Mouse (Mus musculus): Measurements from ENCODE around the gene Fras1. TPM values are rescaled to one million over a fixed set of nuclear protein-coding genes. Genes with fewer than 3 reads are reported as not detected.

Gene Fras1
- polyA plus RNA-seq, 1 experiment from 2014 or later = 5.9 TPM

DNA sequence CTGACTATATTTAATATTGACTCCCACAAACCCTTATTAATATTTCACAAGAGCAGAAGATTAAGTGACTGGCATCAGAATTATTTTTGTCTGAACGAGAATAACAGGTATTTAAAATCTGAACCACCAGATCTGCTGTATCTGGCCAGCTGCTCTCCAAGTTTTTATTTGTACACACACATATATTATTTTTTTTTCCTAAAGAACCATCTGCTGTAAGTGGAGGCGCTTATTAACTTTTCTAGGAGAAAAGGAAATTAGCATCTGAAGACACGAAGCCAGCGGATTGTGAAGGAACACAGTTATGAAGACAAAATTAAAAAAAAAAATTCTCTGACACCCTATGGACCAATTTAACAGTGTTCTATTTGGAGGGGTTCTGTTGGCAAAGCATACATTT is 43.4 kb downstream of the Fras1 start:
- no peaks in the 10 kb centered on the region for H3K9me3 ChIP-seq (replicated peaks)
- WGBS = 94% methylated on average over 4 of the region's 4 CpGs
- H3K4me1 ChIP-seq = peaks cover 7% of the 10 kb centered on the region; the same call in 1 of the 2 replicates
- no peak for DNase-seq (ENCODE audit: low spot score)
- H3K27ac ChIP-seq (replicated peaks) = no peak overlapping the region
- no peaks in the 10 kb centered on the region for H3K36me3 ChIP-seq
- no peak overlapping the region for H3K4me3 ChIP-seq
- H3K27me3 ChIP-seq (ENCODE audit: low read depth, poor library complexity, severe bottlenecking) = no peaks in the 10 kb centered on the region

DNA sequence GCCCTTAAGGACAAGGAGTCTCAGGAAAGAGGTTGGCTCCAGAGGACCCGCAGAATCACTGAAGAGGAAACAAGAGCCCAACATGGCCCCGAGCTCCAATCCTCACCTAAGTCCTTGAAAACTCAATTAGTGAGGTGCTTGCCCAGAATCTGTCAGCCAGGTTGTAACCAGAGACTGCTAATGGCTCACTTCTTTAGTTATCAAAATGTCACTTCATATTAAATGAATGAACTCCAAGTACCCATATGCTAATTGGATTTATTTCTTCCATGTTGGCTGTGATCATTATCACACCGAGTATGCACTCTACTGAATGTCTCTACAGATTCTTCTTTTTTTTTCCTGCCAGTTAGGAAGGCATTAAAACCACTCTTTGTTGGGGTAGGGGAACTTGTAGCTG is 47.8 kb downstream of the Fras1 start:
- no peak for DNase-seq (ENCODE audit: low spot score)
- Histone ChIP-seq H3K4me3 (no peak overlapping the region), H3K9me3 (replicated peaks) (no peaks in the 10 kb centered on the region), H3K27me3 (ENCODE audit: low read depth, poor library complexity, severe bottlenecking) (no peaks in the 10 kb centered on the region), H3K36me3 (no peaks in the 10 kb centered on the region), H3K4me1 (peaks cover 4% of the 10 kb centered on the region; the same call in 1 of the 2 replicates), H3K27ac (replicated peaks) (no peak overlapping the region)
- WGBS = 88% methylated on average over 3 of the region's 3 CpGs

DNA sequence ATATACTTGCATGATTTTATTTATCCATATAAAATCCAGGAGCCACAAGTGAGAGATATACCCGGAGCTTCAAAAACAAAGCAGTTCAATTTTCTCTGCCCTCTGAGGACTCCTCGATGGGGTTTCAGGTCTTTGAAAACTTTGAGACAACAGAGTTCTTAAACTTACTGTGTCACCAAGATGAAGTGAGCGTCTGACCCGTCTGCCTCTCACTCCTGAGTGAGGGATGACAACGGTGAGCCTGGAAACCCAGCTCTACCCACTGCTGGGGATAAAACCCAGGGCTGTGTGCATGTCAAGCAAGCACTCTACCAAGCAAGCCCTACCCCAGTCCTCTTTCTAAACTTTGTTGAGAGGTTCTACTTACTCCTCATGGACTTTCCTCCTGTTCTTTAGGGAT is 49.0 kb downstream of the Fras1 start:
- no peak for DNase-seq (ENCODE audit: low spot score)
- WGBS = 87% methylated on average over 5 of the region's 5 CpGs
- Histone ChIP-seq H3K36me3 (no peaks in the 10 kb centered on the region), H3K27ac (replicated peaks) (no peak overlapping the region), H3K9me3 (replicated peaks) (no peaks in the 10 kb centered on the region), H3K4me3 (no peak overlapping the region), H3K4me1 (peaks cover 4% of the 10 kb centered on the region; the same call in 1 of the 2 replicates), H3K27me3 (ENCODE audit: low read depth, poor library complexity, severe bottlenecking) (no peaks in the 10 kb centered on the region)

DNA sequence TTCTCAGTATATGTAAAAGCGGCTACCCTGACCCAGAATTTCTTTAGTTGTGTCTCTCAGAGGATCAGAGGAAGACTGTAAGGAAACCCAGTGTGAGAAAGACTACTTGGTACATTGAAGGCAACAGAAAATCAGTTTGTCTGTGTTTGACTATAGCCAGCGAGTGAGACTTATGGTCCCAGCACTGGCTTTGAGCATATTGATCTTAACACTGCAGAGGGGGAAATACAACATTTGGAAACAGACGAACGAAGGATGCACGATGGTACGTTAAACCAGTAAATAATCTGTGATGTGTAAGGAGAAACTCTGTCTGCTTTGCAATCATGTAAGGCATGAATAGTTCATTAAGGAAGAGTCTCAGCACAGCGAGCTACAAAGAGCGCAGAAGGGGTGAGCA is 51.6 kb downstream of the Fras1 start:
- Histone ChIP-seq H3K4me1 (no peaks in the 10 kb centered on the region), H3K27me3 (ENCODE audit: low read depth, poor library complexity, severe bottlenecking) (no peaks in the 10 kb centered on the region), H3K9me3 (replicated peaks) (no peaks in the 10 kb centered on the region), H3K4me3 (no peak overlapping the region), H3K36me3 (no peaks in the 10 kb centered on the region), H3K27ac (replicated peaks) (no peak overlapping the region)
- no peak for DNase-seq (ENCODE audit: low spot score)
- 94% methylated on average over 8 of the region's 8 CpGs for WGBS

DNA sequence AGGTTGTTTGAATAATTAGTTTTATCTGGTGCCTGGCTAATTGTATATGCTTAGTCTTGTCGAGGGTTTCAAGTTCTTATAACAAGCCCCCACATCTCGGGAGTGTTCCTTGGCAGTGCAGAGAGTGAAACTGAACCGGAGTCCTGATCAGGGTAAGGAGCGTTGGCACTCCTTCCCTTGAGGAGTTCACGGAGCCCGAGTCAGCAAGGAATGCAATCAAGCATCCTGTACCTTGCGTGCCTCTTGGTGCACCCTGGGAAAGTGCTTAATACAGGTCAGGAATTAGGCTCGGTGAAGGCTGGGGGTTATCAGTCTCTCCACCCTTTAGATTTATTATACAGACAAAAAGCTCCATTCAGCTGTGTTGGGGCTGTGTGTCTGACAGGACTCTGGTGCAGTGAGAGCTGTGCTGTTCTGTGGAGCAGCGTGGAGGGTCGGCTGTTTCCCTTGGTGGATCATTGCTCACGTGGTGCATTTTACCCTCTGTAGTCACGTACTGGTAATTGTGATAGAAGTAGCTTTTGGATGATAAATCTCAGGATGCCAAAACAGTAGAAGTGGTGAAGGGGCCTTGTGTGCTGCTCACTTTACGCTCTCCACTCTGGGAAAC is 55.9 kb downstream of the Fras1 start:
- Histone ChIP-seq H3K27me3 (ENCODE audit: low read depth, poor library complexity, severe bottlenecking) (no peaks in the 10 kb centered on the region), H3K27ac (replicated peaks) (no peak overlapping the region), H3K9me3 (replicated peaks) (no peaks in the 10 kb centered on the region), H3K4me3 (no peak overlapping the region), H3K4me1 (no peaks in the 10 kb centered on the region), H3K36me3 (no peaks in the 10 kb centered on the region)
- WGBS = 89% methylated on average over 13 of the region's 13 CpGs
- no peak for DNase-seq (ENCODE audit: low spot score)

DNA sequence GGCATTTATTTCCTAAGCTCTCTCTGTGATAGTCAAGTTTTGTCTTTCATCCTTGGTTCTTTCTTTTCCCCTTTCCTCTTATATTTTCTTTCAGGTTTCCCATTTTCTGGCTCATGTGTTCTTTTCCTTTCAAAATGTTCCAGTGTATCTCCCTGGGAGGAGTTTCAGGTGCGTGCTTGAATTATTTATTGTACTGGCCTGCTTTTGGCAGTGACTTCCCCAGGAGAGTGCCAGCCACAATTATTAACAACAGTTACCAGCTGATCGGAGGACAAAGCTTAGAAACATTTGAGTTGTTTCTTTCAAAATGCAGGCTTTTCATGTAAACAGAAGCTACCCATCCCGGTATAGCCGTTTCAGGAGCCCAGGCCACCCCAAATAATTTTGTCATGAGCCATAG is 64.1 kb downstream of the Fras1 start:
- no peaks in the 10 kb centered on the region for H3K9me3 ChIP-seq (replicated peaks)
- H3K27ac ChIP-seq (replicated peaks) = no peak overlapping the region
- no peak overlapping the region for H3K4me3 ChIP-seq
- no peaks in the 10 kb centered on the region for H3K36me3 ChIP-seq
- no peaks in the 10 kb centered on the region for H3K27me3 ChIP-seq (ENCODE audit: low read depth, poor library complexity, severe bottlenecking)
- no peaks in the 10 kb centered on the region for H3K4me1 ChIP-seq
- 92% methylated on average over 4 of the region's 4 CpGs for WGBS
- DNase-seq (ENCODE audit: low spot score) = no peak

DNA sequence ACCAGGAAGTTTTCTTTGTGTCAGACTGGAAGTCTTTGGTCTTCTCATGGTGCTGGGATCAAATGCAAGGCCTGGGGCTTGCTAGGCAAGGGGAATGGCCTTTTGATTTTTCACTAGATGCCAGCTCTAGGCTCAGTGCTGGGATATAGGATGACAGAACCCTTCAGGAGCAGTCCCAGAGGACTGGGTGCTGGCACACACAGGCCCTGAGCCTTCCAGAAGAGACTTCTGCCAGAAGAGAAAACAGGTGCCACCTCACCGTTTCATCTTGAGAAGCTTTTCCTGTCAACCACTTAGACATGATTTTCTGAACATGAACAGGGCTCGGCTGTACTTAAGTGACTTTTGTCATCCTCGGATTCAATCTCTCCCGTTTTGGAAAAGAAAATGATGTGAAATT is 66.1 kb downstream of the Fras1 start:
- no peaks in the 10 kb centered on the region for H3K36me3 ChIP-seq
- 90% methylated on average over 4 of the region's 4 CpGs for WGBS
- H3K27ac ChIP-seq (replicated peaks) = no peak overlapping the region
- H3K9me3 ChIP-seq (replicated peaks) = no peaks in the 10 kb centered on the region
- no peaks in the 10 kb centered on the region for H3K27me3 ChIP-seq (ENCODE audit: low read depth, poor library complexity, severe bottlenecking)
- no peaks in the 10 kb centered on the region for H3K4me1 ChIP-seq
- no peak for DNase-seq (ENCODE audit: low spot score)
- no peak overlapping the region for H3K4me3 ChIP-seq

DNA sequence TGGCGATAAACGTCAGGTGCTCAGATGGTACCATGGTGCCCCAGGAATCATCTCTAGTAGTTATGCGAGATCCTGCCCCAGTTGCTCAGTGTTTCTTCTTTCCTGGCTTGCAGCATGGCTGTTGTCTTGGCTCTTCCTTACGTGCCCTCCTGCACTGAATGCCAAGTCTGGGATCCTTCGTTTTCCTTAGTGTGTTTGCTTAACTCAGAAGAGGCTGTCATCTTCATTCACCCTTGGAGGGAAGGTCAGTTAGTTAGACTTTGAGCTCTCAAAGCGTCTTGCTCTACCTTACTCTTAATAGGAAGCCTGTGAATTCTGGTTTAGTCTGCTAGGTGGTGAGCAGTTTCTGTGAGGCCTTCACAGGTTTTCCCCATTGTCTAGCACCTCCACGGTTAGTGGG is 73.7 kb downstream of the Fras1 start:
- H3K27ac ChIP-seq (replicated peaks) = no peak overlapping the region
- no peak for DNase-seq (ENCODE audit: low spot score)
- H3K4me3 ChIP-seq = no peak overlapping the region
- no peaks in the 10 kb centered on the region for H3K4me1 ChIP-seq
- no peaks in the 10 kb centered on the region for H3K36me3 ChIP-seq
- no peaks in the 10 kb centered on the region for H3K9me3 ChIP-seq (replicated peaks)
- 91% methylated on average over 7 of the region's 7 CpGs for WGBS
- H3K27me3 ChIP-seq (ENCODE audit: low read depth, poor library complexity, severe bottlenecking) = no peaks in the 10 kb centered on the region

DNA sequence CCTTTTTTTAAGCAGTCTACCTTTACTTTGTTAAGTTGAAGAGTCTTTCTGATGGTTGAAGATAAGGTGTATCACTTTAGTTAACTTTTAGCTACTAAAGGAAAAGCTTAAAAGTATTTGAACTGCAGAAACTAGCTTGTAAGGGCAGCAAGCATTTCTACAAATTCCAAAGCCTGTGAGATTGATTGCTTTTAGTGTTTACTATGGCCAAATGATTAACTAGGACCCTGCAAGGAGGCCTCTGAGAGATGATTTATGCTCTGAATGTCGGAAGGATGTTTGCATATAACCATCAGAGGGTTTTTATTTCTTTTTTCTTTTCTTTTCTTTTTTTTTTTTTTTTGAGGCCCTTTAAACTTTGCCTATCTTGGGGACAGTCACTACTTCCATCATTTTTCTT is 78.3 kb downstream of the Fras1 start:
- no peaks in the 10 kb centered on the region for H3K9me3 ChIP-seq (replicated peaks)
- no peak overlapping the region for H3K27ac ChIP-seq (replicated peaks)
- H3K4me1 ChIP-seq = no peaks in the 10 kb centered on the region
- no peaks in the 10 kb centered on the region for H3K36me3 ChIP-seq
- no peak for DNase-seq (ENCODE audit: low spot score)
- WGBS = 84% methylated on average over 1 of the region's 1 CpGs
- H3K27me3 ChIP-seq (ENCODE audit: low read depth, poor library complexity, severe bottlenecking) = no peaks in the 10 kb centered on the region
- no peak overlapping the region for H3K4me3 ChIP-seq

DNA sequence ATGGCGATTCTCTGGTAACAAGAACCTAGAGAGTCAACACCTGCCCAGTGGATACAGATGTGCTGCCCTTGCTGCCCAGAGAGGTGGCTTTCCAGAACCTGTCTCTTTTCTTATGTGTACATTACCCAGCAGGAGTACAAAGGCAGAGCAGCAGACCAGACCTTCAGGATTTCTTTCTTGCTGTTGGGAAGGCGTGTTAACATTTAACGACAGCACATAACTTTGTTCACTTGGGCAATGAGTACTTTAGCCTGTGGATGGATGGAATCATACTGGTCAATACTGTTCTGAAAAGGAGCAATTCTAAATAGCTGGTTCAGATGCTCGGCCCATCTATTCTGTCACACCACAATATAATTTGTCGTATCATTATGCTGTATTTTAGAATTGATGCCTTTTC is 79.6 kb downstream of the Fras1 start:
- no peak for DNase-seq (ENCODE audit: low spot score)
- 92% methylated on average over 5 of the region's 5 CpGs for WGBS
- H3K4me1 ChIP-seq = no peaks in the 10 kb centered on the region
- no peaks in the 10 kb centered on the region for H3K36me3 ChIP-seq
- H3K4me3 ChIP-seq = no peak overlapping the region
- no peak overlapping the region for H3K27ac ChIP-seq (replicated peaks)
- H3K9me3 ChIP-seq (replicated peaks) = no peaks in the 10 kb centered on the region
- no peaks in the 10 kb centered on the region for H3K27me3 ChIP-seq (ENCODE audit: low read depth, poor library complexity, severe bottlenecking)

DNA sequence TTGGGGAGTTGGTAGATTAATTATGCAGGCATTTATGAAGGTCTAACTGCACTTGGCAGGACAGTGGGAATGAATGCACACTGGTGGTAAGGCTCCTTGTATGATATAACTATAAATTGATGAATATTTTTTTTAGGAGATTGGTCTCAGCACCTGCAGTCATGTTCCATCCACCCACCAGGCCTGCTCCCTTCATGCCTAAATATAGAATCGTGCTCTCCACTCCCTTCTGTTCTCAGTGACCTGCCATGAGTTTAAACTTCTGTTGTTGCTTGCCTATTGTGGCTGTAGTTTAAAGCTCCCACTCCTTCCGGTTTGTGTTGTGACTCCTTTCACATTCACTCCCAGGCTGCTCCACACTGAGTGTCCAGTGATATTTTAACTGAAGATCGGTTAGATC is 80.7 kb downstream of the Fras1 start:
- no peak for DNase-seq (ENCODE audit: low spot score)
- H3K27ac ChIP-seq (replicated peaks) = no peak overlapping the region
- H3K36me3 ChIP-seq = no peaks in the 10 kb centered on the region
- no peaks in the 10 kb centered on the region for H3K4me1 ChIP-seq
- H3K27me3 ChIP-seq (ENCODE audit: low read depth, poor library complexity, severe bottlenecking) = no peaks in the 10 kb centered on the region
- WGBS = 90% methylated on average over 3 of the region's 3 CpGs
- H3K9me3 ChIP-seq (replicated peaks) = no peaks in the 10 kb centered on the region
- no peak overlapping the region for H3K4me3 ChIP-seq

DNA sequence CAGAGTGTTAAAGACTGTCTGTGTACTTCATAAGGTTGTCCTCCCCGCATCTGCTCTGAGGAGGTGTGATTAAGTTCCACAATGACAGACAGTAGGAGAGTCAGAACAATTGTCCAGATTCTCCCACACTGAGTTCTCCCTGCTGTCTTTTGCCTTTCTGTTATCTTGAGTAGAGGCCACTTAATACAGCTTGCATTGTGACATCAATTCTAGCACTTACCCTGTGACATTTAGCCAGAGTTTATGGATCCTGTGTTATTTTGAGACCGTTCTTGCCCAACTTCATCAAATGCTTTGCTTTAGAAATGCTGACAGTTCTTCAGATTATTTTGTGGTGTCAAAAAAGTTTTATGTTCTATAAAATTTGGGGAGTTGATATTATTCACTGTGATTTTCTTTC is 81.5 kb downstream of the Fras1 start:
- Histone ChIP-seq H3K27ac (replicated peaks) (no peak overlapping the region), H3K4me1 (no peaks in the 10 kb centered on the region), H3K9me3 (replicated peaks) (no peaks in the 10 kb centered on the region), H3K27me3 (ENCODE audit: low read depth, poor library complexity, severe bottlenecking) (no peaks in the 10 kb centered on the region), H3K36me3 (no peaks in the 10 kb centered on the region), H3K4me3 (no peak overlapping the region)
- DNase-seq (ENCODE audit: low spot score) = no peak
- 93% methylated on average over 2 of the region's 2 CpGs for WGBS

DNA sequence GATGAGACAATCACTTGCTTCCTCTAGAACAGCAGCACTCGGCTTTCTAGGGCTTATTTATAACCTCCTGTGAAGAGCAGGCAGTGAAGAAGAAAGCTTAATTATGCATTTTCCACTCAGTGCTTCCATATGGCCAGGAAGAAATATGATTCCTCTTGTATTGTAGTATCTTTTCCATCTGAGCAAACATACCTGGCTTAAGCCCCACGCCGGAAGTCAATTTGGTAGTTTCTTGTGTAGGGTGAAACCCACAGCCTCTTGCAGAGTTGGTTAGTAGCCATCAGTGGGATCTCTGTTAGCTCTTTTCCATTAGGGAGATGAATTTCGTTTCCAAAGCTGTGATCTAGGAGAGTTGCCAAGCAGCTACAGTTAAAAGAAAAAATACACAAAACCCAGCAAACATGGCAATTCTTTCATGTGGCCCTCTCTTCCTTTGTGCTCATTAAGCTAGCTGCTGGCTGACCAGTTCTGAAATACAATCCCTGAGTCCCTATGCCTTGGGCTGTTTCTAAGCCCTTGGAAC is 83.7 kb downstream of the Fras1 start:
- Histone ChIP-seq H3K36me3 (no peaks in the 10 kb centered on the region), H3K9me3 (replicated peaks) (no peaks in the 10 kb centered on the region), H3K4me1 (no peaks in the 10 kb centered on the region), H3K27ac (replicated peaks) (no peak overlapping the region), H3K4me3 (no peak overlapping the region), H3K27me3 (ENCODE audit: low read depth, poor library complexity, severe bottlenecking) (no peaks in the 10 kb centered on the region)
- no peak for DNase-seq (ENCODE audit: low spot score)
- 75% methylated on average over 4 of the region's 4 CpGs for WGBS

DNA sequence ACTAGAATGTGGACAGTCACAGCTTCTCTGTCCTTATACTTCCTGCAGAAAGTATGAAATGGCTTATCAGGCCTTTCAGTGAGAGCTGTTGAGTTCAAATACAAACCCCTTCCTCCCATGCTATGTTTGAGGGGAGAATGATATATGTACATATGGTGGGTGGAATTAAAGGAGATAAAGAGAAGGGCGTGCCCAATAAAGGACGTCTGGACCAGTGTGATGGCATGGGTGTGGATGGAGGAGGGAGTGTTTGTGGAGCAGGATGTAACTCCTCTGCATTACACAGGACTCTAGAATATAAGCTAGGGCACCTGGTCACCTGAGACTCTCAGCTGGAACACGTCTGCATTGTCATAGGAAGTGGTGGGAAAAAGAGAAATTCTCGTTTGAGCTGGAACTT is 85.8 kb downstream of the Fras1 start:
- Histone ChIP-seq H3K4me3 (no peak overlapping the region), H3K27ac (replicated peaks) (no peak overlapping the region), H3K36me3 (no peaks in the 10 kb centered on the region), H3K27me3 (ENCODE audit: low read depth, poor library complexity, severe bottlenecking) (no peaks in the 10 kb centered on the region), H3K4me1 (no peaks in the 10 kb centered on the region), H3K9me3 (replicated peaks) (no peaks in the 10 kb centered on the region)
- WGBS = 81% methylated on average over 4 of the region's 4 CpGs
- no peak for DNase-seq (ENCODE audit: low spot score)

Data from midbrain, embryonic 10.5 days (tissue).